Comparison of ENCODE assay signal across 8 mouse cellular contexts in genomic region chr1:171411492-171411941, GRCm38 (mm10). TPM values are rescaled to one million over a fixed set of nuclear protein-coding genes. Genes with fewer than 3 reads are reported as not detected.
DNase-seq lines count a peak whose midpoint lies in the region; ATAC-seq and TF ChIP-seq lines count a peak whose summit lies in the region.

No protein-coding gene starts in this region.

- peak overlapping the region; percentile 91 for H3K27ac ChIP-seq in kidney, adult 2 months (ENCODE audit: insufficient read depth, low read depth, low read length)
- peak overlapping the region; percentile 71 for H3K27ac ChIP-seq in bone marrow, adult 2 months (ENCODE audit: control insufficient read depth, insufficient read depth, low read depth, low read length, poor library complexity)
- H3K27ac ChIP-seq in hindbrain, embryonic 13.5 days: peak overlapping the region; percentile 97
- peak overlapping the region; percentile 74 for H3K27ac ChIP-seq in midbrain, embryonic 11.5 days (ENCODE audit: low read depth, low read length)

- peak overlapping the region; percentile 97 for H3K4me3 ChIP-seq in kidney, adult 2 months (ENCODE audit: insufficient read depth, low read depth, low read length)
- H3K4me3 ChIP-seq in bone marrow, adult 2 months (replicated peaks; ENCODE audit: control insufficient read depth, low read depth, low read length): peak overlapping the region; percentile 73
- H3K4me3 ChIP-seq in hindbrain, embryonic 13.5 days: peak overlapping the region; percentile 92
- H3K4me3 ChIP-seq in midbrain, embryonic 11.5 days (ENCODE audit: low read depth, low read length): peak overlapping the region; percentile 93

- no peak for TF ChIP-seq POLR2A in kidney, adult 2 months (IDR thresholded peaks at IDR 0.05; ENCODE audit: low read depth, low read length)
- TF ChIP-seq POLR2A in bone marrow, adult 2 months (IDR thresholded peaks at IDR 0.05; ENCODE audit: borderline replicate concordance, control insufficient read depth, low read depth, low read length): no peak

- WGBS in kidney, adult 2 months: 1% methylated on average over 39 of the region's 39 CpGs
- under 1% methylated on average over 39 of the region's 39 CpGs for WGBS in bone marrow, adult 2 months
- WGBS in hindbrain, embryonic 13.5 days: 0% methylated on average over 39 of the region's 39 CpGs
- under 1% methylated on average over 38 of the region's 39 CpGs for WGBS in midbrain, embryonic 11.5 days

- H3K9ac ChIP-seq in hindbrain, embryonic 13.5 days: peak overlapping the region; percentile 98
- H3K9ac ChIP-seq in midbrain, embryonic 11.5 days (ENCODE audit: low read length): peak overlapping the region; percentile 93

- H3K4me2 ChIP-seq in hindbrain, embryonic 13.5 days: peak overlapping the region; percentile 60
- H3K4me2 ChIP-seq in midbrain, embryonic 11.5 days: peak overlapping the region; percentile 40

- TF ChIP-seq CTCF in kidney, adult 2 months (conservative IDR thresholded peaks at IDR 0.05; ENCODE audit: insufficient read depth, insufficient read length, low read depth, low read length): no peak
- TF ChIP-seq CTCF in bone marrow, adult 2 months (IDR thresholded peaks at IDR 0.05; ENCODE audit: control insufficient read depth, insufficient read depth, low read length): no peak

- no peaks in the 10 kb centered on the region; the same call in 1 of the 2 replicates for H3K36me3 ChIP-seq in kidney, adult 2 months (ENCODE audit: control insufficient read depth, insufficient read depth, low read length)
- H3K36me3 ChIP-seq in hindbrain, embryonic 13.5 days: peaks cover 20% of the 10 kb centered on the region
- H3K36me3 ChIP-seq in midbrain, embryonic 11.5 days (ENCODE audit: control insufficient read depth, insufficient read depth, low read length): peaks cover 9% of the 10 kb centered on the region

- no peaks in the 10 kb centered on the region for H3K9me3 ChIP-seq in hindbrain, embryonic 13.5 days
- H3K9me3 ChIP-seq in midbrain, embryonic 11.5 days (ENCODE audit: control insufficient read depth, low read length): no peaks in the 10 kb centered on the region

- no peaks in the 10 kb centered on the region for H3K27me3 ChIP-seq in kidney, adult 2 months (replicated peaks; ENCODE audit: control insufficient read depth, insufficient read depth, low read length)
- H3K27me3 ChIP-seq in hindbrain, embryonic 13.5 days: peaks cover 24% of the 10 kb centered on the region
- peaks cover 4% of the 10 kb centered on the region; the same call in 1 of the 2 replicates for H3K27me3 ChIP-seq in midbrain, embryonic 11.5 days (ENCODE audit: control insufficient read depth, insufficient read depth, low read length)

- no peak for DNase-seq in kidney, adult 2 months
- DNase-seq in kidney, adult 8-10 months: no peak
- peak; percentile 95 for DNase-seq in midbrain, embryonic 11.5 days (ENCODE audit: low spot score, missing footprints)
- DNase-seq in right cerebral cortex, postnatal 25 days: no peak
- DNase-seq in cerebellum, adult 18-20 months: no peak
- DNase-seq in layer of hippocampus, adult 11-12 months (ENCODE audit: low spot score): no peak

- ATAC-seq in hindbrain, embryonic 13.5 days (ENCODE audit: low FRiP score): peak; percentile 81
- peak; percentile 81 for ATAC-seq in midbrain, embryonic 11.5 days (ENCODE audit: low FRiP score)

- H3K4me1 ChIP-seq in kidney, adult 2 months (ENCODE audit: control insufficient read depth, insufficient read depth, low read length): no peaks in the 10 kb centered on the region
- H3K4me1 ChIP-seq in bone marrow, adult 2 months (ENCODE audit: control insufficient read depth, insufficient read depth, low read length): peaks cover 1% of the 10 kb centered on the region
- H3K4me1 ChIP-seq in hindbrain, embryonic 13.5 days (replicated peaks): peaks cover 22% of the 10 kb centered on the region
- peaks cover 9% of the 10 kb centered on the region; the same call in 1 of the 2 replicates for H3K4me1 ChIP-seq in midbrain, embryonic 11.5 days (ENCODE audit: control insufficient read depth, insufficient read depth, low read length)

RNA-seq across cellular contexts. Expression of gene Usf1, which starts 0.4 kb away (rescaled TPM):
- 56.8 and 59.0 TPM in 2 replicates for polyA plus RNA-seq in kidney, adult 2 months (2012; rRNA removed)
- 48.6 and 92.2 TPM in 2 replicates for polyA plus RNA-seq in bone marrow, adult 2 months (2011; ENCODE audit: insufficient read depth, insufficient read length, low replicate concordance, missing spikeins)
- 202 and 209 TPM in 2 replicates for polyA plus RNA-seq in hindbrain, embryonic 13.5 days (2015; fragmentation: Nextera tagmentation; extraction: Ambion mirVana)
- 152 and 154 TPM in 2 replicates for polyA plus RNA-seq in midbrain, embryonic 11.5 days (2014; fragmentation: Nextera tagmentation; extraction: Ambion mirVana)

RNA-seq across cellular contexts. Expression of gene Tstd1, which starts 7.2 kb away (rescaled TPM):
- polyA plus RNA-seq in kidney, adult 2 months (2012; rRNA removed): 77.3 and 79.7 TPM in 2 replicates
- polyA plus RNA-seq in bone marrow, adult 2 months (2011; ENCODE audit: insufficient read depth, insufficient read length, low replicate concordance, missing spikeins): 8.7 and 19.3 TPM in 2 replicates
- 10.0 and 11.7 TPM in 2 replicates for polyA plus RNA-seq in hindbrain, embryonic 13.5 days (2015; fragmentation: Nextera tagmentation; extraction: Ambion mirVana)
- 2.1 and 4.0 TPM in 2 replicates for polyA plus RNA-seq in midbrain, embryonic 11.5 days (2014; fragmentation: Nextera tagmentation; extraction: Ambion mirVana)

RNA-seq across cellular contexts. Expression of gene Arhgap30, which starts 22.8 kb away (rescaled TPM):
- polyA plus RNA-seq in kidney, adult 2 months (2012; rRNA removed): 1.6 and 4.8 TPM in 2 replicates
- 36.8 and 72.9 TPM in 2 replicates for polyA plus RNA-seq in bone marrow, adult 2 months (2011; ENCODE audit: insufficient read depth, insufficient read length, low replicate concordance, missing spikeins)
- 1.00 and 1.0 TPM in 2 replicates for polyA plus RNA-seq in hindbrain, embryonic 13.5 days (2015; fragmentation: Nextera tagmentation; extraction: Ambion mirVana)
- 0.38 and 0.57 TPM in 2 replicates for polyA plus RNA-seq in midbrain, embryonic 11.5 days (2014; fragmentation: Nextera tagmentation; extraction: Ambion mirVana)

RNA-seq across cellular contexts. Expression of gene F11r, which starts 25.8 kb away (rescaled TPM):
- 88.7 and 106 TPM in 2 replicates for polyA plus RNA-seq in kidney, adult 2 months (2012; rRNA removed)
- 13.2 and 21.5 TPM in 2 replicates for polyA plus RNA-seq in bone marrow, adult 2 months (2011; ENCODE audit: insufficient read depth, insufficient read length, low replicate concordance, missing spikeins)
- 12.2 and 13.3 TPM in 2 replicates for polyA plus RNA-seq in hindbrain, embryonic 13.5 days (2015; fragmentation: Nextera tagmentation; extraction: Ambion mirVana)
- polyA plus RNA-seq in midbrain, embryonic 11.5 days (2014; fragmentation: Nextera tagmentation; extraction: Ambion mirVana): 9.9 and 13.1 TPM in 2 replicates

RNA-seq across cellular contexts. Expression of gene Nectin4, which starts 41.6 kb away (rescaled TPM):
- polyA plus RNA-seq in kidney, adult 2 months (2012; rRNA removed): 2.3 TPM in 2 replicates
- polyA plus RNA-seq in bone marrow, adult 2 months (2011; ENCODE audit: insufficient read depth, insufficient read length, low replicate concordance, missing spikeins): 0.27 and 1.1 TPM in 2 replicates
- 1.4 and 1.7 TPM in 2 replicates for polyA plus RNA-seq in hindbrain, embryonic 13.5 days (2015; fragmentation: Nextera tagmentation; extraction: Ambion mirVana)
- polyA plus RNA-seq in midbrain, embryonic 11.5 days (2014; fragmentation: Nextera tagmentation; extraction: Ambion mirVana): 0.49 and 0.65 TPM in 2 replicates
